Mouse (Mus musculus): Measurements from ENCODE around the gene Spred2. TPM values are rescaled to one million over a fixed set of nuclear protein-coding genes. Genes with fewer than 3 reads are reported as not detected.
A peak's percentile ranks its signal among the peaks of the same experiment; 100 is the strongest.

The Spred2 gene
- polyA plus RNA-seq, 1 experiment, result 25.4 TPM

- no peak for TF ChIP-seq FLI1 (IDR thresholded peaks at IDR 0.05; ENCODE audit: low read length)
- TF ChIP-seq GATA1 (IDR thresholded peaks at IDR 0.05; ENCODE audit: borderline replicate concordance, low read length), result no peak
- peaks cover 25% of the 10 kb centered on the region for H3K9me3 ChIP-seq
- H3K4me1 ChIP-seq, result no peaks in the 10 kb centered on the region
- H3K27me3 ChIP-seq (replicated peaks), result peaks cover 3% of the 10 kb centered on the region
- H3K4me3 ChIP-seq (replicated peaks), result no peak overlapping the region
- peaks cover 15% of the 10 kb centered on the region for H3K36me3 ChIP-seq (replicated peaks; ENCODE audit: low read length)
Observed at GRCm38 (mm10) chr11:19911216-19911615, 13.0 kb upstream of the Spred2 start.

GRCm38 (mm10) chr11:19912179-19912578 lies 12.0 kb upstream of the Spred2 start:
- peaks cover 5% of the 10 kb centered on the region for H3K4me1 ChIP-seq
- no peak overlapping the region for H3K4me3 ChIP-seq (replicated peaks)
- TF ChIP-seq GATA1 (IDR thresholded peaks at IDR 0.05; ENCODE audit: borderline replicate concordance, low read length) (no peak), FLI1 (IDR thresholded peaks at IDR 0.05; ENCODE audit: low read length) (no peak)
- peaks cover 3% of the 10 kb centered on the region for H3K27me3 ChIP-seq (replicated peaks)
- peaks cover 18% of the 10 kb centered on the region for H3K36me3 ChIP-seq (replicated peaks; ENCODE audit: low read length)
- H3K9me3 ChIP-seq, result peaks cover 17% of the 10 kb centered on the region

DNA sequence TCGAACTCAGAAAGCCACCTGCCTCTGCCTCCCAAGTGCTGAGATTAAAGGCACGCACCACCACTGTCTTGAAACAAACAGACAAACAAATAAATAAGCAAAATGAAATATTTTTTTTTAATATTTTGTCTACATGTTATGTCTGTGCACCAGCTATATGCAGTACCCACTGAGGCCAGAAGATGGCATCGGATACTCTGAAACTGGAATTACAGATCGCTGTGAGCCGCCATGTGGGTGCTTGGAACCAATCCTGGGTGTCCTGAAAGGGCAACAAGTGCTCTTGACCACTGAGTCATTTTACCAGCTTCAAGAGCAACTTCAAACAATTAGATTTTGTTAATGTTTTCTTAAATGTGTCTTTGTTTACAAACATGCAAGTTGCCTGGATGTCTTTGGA lies 11.5 kb upstream of the Spred2 start:
- H3K4me1 ChIP-seq, result peaks cover 9% of the 10 kb centered on the region
- peaks cover 3% of the 10 kb centered on the region for H3K27me3 ChIP-seq (replicated peaks)
- peaks cover 18% of the 10 kb centered on the region for H3K36me3 ChIP-seq (replicated peaks; ENCODE audit: low read length)
- H3K9me3 ChIP-seq, result peaks cover 14% of the 10 kb centered on the region
- no peak overlapping the region for H3K4me3 ChIP-seq (replicated peaks)
- TF ChIP-seq GATA1 (IDR thresholded peaks at IDR 0.05; ENCODE audit: borderline replicate concordance, low read length) (no peak), FLI1 (IDR thresholded peaks at IDR 0.05; ENCODE audit: low read length) (no peak)

DNA sequence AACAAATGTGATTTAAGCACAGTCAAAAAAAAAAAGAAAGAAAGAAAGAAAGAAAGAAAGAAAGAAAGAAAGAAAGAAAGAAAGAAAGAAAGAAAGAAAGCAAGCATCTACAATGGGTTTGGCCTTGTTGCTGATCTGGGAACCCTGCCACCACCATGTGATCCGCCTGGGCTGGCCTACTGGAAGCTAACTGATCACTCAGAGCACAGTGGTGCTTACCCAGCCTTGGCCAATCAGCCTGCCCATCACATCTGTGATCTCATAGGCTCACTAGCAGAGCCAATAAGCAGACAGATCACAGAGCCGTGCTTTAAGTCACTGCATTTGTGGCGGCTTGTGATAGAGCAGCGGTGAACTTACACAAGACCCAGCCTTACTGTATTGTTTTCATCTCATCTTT lies 10.4 kb upstream of the Spred2 start:
- Histone ChIP-seq H3K4me3 (replicated peaks) (no peak overlapping the region), H3K9me3 (peaks cover 6% of the 10 kb centered on the region), H3K27me3 (replicated peaks) (no peaks in the 10 kb centered on the region), H3K4me1 (peaks cover 20% of the 10 kb centered on the region), H3K36me3 (replicated peaks; ENCODE audit: low read length) (peaks cover 18% of the 10 kb centered on the region)
- no peak for TF ChIP-seq GATA1 (IDR thresholded peaks at IDR 0.05; ENCODE audit: borderline replicate concordance, low read length)
- no peak for TF ChIP-seq FLI1 (IDR thresholded peaks at IDR 0.05; ENCODE audit: low read length)

DNA sequence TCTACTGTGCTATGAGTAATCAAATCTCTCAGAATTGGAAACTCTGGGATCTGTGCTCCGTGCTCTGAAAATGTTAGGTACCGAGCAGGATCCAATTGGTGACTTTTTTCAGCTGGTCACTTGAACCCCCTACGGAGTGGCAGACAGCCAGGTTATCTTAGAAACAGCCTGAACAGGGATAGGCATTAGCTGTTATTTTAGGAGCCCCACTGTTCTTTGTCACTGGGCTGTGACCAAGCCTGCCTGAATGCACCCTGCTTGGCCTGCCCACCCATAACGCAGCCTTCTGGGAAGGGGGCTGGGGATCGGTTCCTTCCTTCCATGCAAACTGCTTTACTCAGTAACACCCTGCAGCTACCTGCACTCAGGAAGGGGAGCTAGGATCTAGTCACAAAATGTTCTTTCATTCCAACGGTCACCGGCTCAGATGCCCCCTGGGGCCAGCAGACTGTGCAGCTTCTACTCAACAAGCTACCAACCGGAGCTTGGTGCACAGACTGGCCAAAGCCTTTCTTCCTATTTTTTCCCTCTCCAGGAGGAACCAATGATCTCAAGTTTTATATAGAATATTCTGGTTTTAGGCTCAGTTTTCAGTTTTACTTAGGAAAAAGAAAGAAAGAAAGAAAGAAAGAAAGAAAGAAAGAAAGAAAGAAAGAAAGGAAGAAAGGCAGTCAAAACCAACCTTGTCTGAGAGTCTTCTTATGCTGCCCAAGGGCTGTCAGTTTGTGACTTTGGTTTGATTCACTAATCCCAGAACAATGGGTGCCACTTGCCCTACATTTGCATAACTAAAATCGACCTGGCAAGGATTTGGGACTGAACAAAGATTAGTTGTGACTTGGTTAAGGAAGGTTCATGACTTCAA lies 6.6 kb upstream of the Spred2 start:
- TF ChIP-seq FLI1 (IDR thresholded peaks at IDR 0.05; ENCODE audit: low read length), result no peak
- no peak for TF ChIP-seq GATA1 (IDR thresholded peaks at IDR 0.05; ENCODE audit: borderline replicate concordance, low read length)
- H3K27me3 ChIP-seq (replicated peaks), result no peaks in the 10 kb centered on the region
- peaks cover 6% of the 10 kb centered on the region for H3K9me3 ChIP-seq
- H3K4me1 ChIP-seq, result peaks cover 42% of the 10 kb centered on the region
- no peak overlapping the region for H3K4me3 ChIP-seq (replicated peaks)
- H3K36me3 ChIP-seq (replicated peaks; ENCODE audit: low read length), result peaks cover 18% of the 10 kb centered on the region

- Histone ChIP-seq H3K9me3 (0 out of 2 replicates have a peak, but pooled peaks cover 2% of the 10 kb centered on the region), H3K4me3 (replicated peaks) (no peak overlapping the region), H3K36me3 (replicated peaks; ENCODE audit: low read length) (peaks cover 15% of the 10 kb centered on the region), H3K4me1 (peaks cover 47% of the 10 kb centered on the region), H3K27me3 (replicated peaks) (no peaks in the 10 kb centered on the region)
- TF ChIP-seq GATA1 (IDR thresholded peaks at IDR 0.05; ENCODE audit: borderline replicate concordance, low read length) (no peak), FLI1 (IDR thresholded peaks at IDR 0.05; ENCODE audit: low read length) (no peak)
Observed at GRCm38 (mm10) chr11:19918246-19918540, 6.0 kb upstream of the Spred2 start.

- H3K9me3 ChIP-seq, result no peaks in the 10 kb centered on the region
- H3K4me3 ChIP-seq (replicated peaks), result peak overlapping the region; percentile 96
- no peak for TF ChIP-seq FLI1 (IDR thresholded peaks at IDR 0.05; ENCODE audit: low read length)
Observed at GRCm38 (mm10) chr11:19919460-19919784, 4.8 kb upstream of the Spred2 start.

DNA sequence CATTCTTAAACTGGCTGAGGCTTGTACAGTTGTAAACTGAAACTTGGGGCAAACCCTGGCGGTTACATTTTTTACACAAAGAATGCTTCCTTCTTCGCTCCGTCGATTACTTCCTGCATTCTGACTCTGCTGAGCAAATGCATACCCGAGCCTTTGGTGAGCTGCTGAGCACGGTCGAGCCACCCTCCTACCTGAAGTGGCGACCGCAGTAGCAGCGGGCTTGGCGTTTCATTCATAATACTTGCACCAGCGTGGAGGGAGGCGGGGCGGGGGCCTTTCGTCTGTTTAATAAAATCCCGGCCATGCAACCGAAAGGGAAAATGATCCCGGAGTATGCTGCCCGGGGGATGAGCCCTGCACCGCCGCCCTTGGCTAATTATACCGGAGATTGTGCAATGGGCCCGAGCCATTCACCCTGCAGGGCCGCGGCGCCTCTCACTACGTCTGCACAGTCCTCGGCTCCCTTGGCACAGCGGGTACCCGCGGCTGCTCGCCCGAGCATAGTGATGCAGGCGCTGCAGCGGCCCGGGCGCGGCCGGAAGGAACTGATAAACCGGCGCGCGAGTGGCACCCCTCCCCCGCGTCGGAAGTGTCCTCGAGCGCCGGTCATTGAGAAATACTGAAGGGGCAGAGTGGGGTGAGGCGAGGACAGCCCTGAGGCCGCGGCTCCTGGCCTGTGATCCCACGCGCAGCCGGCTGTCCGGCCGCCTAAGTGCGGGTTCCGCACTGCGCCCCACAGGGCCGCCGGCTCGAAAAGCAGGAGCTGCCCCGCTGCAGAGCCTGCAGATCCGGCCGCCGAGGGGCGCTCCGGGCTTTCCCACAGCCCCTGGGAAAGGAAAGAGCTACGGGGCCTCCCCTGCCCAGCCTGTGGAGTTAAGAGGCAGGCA lies 4.1 kb upstream of the Spred2 start:
- Histone ChIP-seq H3K9me3 (no peaks in the 10 kb centered on the region), H3K4me3 (replicated peaks) (peak overlapping the region; percentile 96), H3K4me1 (peaks cover 52% of the 10 kb centered on the region), H3K36me3 (replicated peaks; ENCODE audit: low read length) (peaks cover 7% of the 10 kb centered on the region), H3K27me3 (replicated peaks) (no peaks in the 10 kb centered on the region)
- no peak for TF ChIP-seq GATA1 (IDR thresholded peaks at IDR 0.05; ENCODE audit: borderline replicate concordance, low read length)
- TF ChIP-seq FLI1 (IDR thresholded peaks at IDR 0.05; ENCODE audit: low read length), result no peak

More at GRCm38 (mm10) chr11:19919460-19919784, 4.8 kb upstream of the Spred2 start:
- no peaks in the 10 kb centered on the region for H3K27me3 ChIP-seq (replicated peaks)
- H3K4me1 ChIP-seq, result peaks cover 52% of the 10 kb centered on the region
- H3K36me3 ChIP-seq (replicated peaks; ENCODE audit: low read length), result peaks cover 13% of the 10 kb centered on the region

DNA sequence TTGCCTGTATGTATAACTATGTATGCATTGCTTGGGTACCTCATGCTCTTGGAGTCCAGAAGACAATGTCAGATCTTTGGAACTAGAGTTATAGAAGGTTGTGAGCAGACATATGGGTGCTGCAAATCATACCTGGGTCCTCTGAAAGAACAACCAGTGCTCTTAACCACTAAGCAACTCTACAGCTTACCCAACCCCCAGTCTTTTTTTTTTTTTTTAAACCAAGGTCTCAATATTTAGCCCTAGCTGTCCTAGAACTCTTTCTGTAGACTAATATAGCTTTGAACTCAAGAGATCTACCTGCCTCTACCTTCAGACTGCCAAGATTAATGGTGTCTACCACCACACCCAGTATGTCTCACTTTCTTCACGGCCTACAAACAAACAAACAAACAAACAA lies 2.5 kb upstream of the Spred2 start:
- H3K4me3 ChIP-seq (replicated peaks), result no peak overlapping the region
- peaks cover 3% of the 10 kb centered on the region for H3K36me3 ChIP-seq (replicated peaks; ENCODE audit: low read length)
- peaks cover 60% of the 10 kb centered on the region for H3K4me1 ChIP-seq
- no peaks in the 10 kb centered on the region for H3K27me3 ChIP-seq (replicated peaks)
- no peak for TF ChIP-seq GATA1 (IDR thresholded peaks at IDR 0.05; ENCODE audit: borderline replicate concordance, low read length)
- no peak for TF ChIP-seq FLI1 (IDR thresholded peaks at IDR 0.05; ENCODE audit: low read length)
- no peaks in the 10 kb centered on the region for H3K9me3 ChIP-seq

DNA sequence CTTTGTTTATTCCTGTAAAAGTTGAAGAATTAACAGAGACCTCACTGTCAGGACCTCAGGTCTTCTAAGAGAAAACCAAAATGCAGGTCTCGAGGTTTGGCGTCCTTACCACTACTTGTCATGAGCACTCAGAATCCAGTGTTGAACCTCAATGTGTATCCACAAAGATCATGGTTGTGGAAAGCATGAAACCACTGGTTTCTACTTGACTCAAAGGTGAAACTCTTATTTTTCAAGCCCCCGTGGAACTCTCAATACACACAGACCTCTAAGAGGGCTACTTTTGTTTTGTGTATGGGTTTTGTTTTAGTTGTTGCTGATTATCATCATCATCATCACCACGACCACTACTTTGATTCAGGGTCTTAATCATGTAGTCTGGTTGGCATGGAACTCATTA lies 2.0 kb upstream of the Spred2 start:
- TF ChIP-seq GATA1 (IDR thresholded peaks at IDR 0.05; ENCODE audit: borderline replicate concordance, low read length), result no peak
- TF ChIP-seq FLI1 (IDR thresholded peaks at IDR 0.05; ENCODE audit: low read length), result no peak
- Histone ChIP-seq H3K4me1 (peaks cover 60% of the 10 kb centered on the region), H3K9me3 (no peaks in the 10 kb centered on the region)

More for the DNA sequence above, 2.0 kb upstream of the Spred2 start:
- no peaks in the 10 kb centered on the region for H3K27me3 ChIP-seq (replicated peaks)
- no peaks in the 10 kb centered on the region for H3K36me3 ChIP-seq (replicated peaks; ENCODE audit: low read length)
- no peak overlapping the region for H3K4me3 ChIP-seq (replicated peaks)

Data from megakaryocyte, embryonic 14.5 days (primary cell).